Mouse (Mus musculus): ENCODE results near the gene Slc45a1. TPM values are rescaled to one million over a fixed set of nuclear protein-coding genes. Genes with fewer than 3 reads are reported as not detected.

The Slc45a1 gene
- 0.28 and 0.30 TPM in 2 replicates for polyA plus RNA-seq (2015; fragmentation: Nextera tagmentation; extraction: Ambion mirVana)

DNA sequence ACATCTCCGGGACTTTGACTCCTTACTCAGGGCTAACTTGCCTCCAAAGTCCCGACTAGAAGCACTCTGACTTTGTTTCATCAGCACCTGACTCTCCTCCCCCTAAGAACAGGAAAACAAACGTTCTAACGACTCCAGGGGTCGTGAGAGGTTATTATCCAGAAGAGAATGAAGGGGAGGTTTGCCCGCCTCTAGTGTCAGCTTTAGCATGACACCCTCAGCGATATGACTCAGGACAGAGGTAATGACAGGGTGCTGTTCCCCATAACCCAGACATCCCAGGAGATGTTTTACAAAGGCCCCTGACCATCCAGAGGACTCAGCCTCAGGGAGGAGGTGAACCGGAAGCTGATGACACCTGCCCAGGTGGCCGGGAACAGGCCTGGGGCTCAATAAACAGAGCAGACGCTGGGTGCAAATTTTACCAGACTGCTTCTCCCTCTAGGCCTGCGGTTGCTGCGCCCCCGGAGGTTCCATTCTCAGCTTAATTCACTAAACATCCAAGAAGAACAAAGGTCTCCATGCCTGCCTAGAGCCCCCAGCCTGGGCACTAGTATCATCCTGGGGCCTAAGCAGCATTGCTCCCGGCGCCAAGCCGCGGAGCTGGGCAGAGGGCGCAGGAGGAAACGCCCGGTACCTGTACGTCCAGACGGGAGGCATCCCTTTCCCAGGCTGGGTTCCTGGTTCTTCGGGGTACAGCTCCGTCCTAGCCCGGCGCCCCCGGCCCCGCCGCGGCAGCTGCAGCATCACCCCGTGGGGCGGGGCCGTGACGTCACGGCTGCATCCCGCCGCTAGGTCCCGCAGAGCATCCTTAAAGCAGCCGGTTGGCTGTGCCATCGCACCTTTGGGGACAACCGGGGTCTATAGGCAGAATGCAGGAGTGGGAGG, at the start of gene Slc45a1:
TSS of gene Slc45a1 (minus strand) at position 785 of the 888 bp plus-strand sequence.
- 7% methylated on average over 41 of the region's 41 CpGs for WGBS
- peak within 1 kb of the TSS; percentile 33 for H3K4me3 ChIP-seq (replicated peaks)

GRCm38 (mm10) chr4:150700849-150701248, 48.9 kb upstream of the Slc45a1 start:
- no peak overlapping the region for H3K4me3 ChIP-seq (replicated peaks)
- no peaks in the 10 kb centered on the region for H3K27me3 ChIP-seq
- H3K9ac ChIP-seq: no peak overlapping the region
- no peak for ATAC-seq (replicated peaks; ENCODE audit: low FRiP score)
- H3K36me3 ChIP-seq: no peaks in the 10 kb centered on the region
- no peaks in the 10 kb centered on the region for H3K4me1 ChIP-seq
- H3K27ac ChIP-seq: no peak overlapping the region
- H3K4me2 ChIP-seq: no peak overlapping the region
- 96% methylated on average over 9 of the region's 9 CpGs for WGBS
- no peaks in the 10 kb centered on the region for H3K9me3 ChIP-seq (replicated peaks)

More for the DNA sequence above, at the start of gene Slc45a1:
- peaks cover 36% of the 10 kb centered on the region for H3K27me3 ChIP-seq
- no peak within 1 kb of the TSS for H3K27ac ChIP-seq
- peaks cover 2% of the 10 kb centered on the region; the same call in 1 of the 2 replicates for H3K9me3 ChIP-seq (replicated peaks)
- peak within 1 kb of the TSS; percentile 57 for H3K4me2 ChIP-seq
- no peak within 1 kb of the TSS for H3K9ac ChIP-seq
- H3K4me1 ChIP-seq: peaks cover 10% of the 10 kb centered on the region
- ATAC-seq (replicated peaks; ENCODE audit: low FRiP score): no peak
- no peaks in the 10 kb centered on the region for H3K36me3 ChIP-seq

- no peak overlapping the region for H3K4me3 ChIP-seq (replicated peaks)
- H3K9me3 ChIP-seq (replicated peaks): no peaks in the 10 kb centered on the region
- H3K27ac ChIP-seq: no peak overlapping the region
- H3K9ac ChIP-seq: no peak overlapping the region
- H3K4me1 ChIP-seq: peaks cover 12% of the 10 kb centered on the region; the same call in 1 of the 2 replicates
- H3K36me3 ChIP-seq: no peaks in the 10 kb centered on the region
- H3K27me3 ChIP-seq: no peaks in the 10 kb centered on the region
- no peak overlapping the region for H3K4me2 ChIP-seq
- ATAC-seq (replicated peaks; ENCODE audit: low FRiP score): no peak
- WGBS: 47% methylated on average over 10 of the region's 10 CpGs
Measured at GRCm38 (mm10) chr4:150694434-150695108, 42.6 kb upstream of the Slc45a1 start.

DNA sequence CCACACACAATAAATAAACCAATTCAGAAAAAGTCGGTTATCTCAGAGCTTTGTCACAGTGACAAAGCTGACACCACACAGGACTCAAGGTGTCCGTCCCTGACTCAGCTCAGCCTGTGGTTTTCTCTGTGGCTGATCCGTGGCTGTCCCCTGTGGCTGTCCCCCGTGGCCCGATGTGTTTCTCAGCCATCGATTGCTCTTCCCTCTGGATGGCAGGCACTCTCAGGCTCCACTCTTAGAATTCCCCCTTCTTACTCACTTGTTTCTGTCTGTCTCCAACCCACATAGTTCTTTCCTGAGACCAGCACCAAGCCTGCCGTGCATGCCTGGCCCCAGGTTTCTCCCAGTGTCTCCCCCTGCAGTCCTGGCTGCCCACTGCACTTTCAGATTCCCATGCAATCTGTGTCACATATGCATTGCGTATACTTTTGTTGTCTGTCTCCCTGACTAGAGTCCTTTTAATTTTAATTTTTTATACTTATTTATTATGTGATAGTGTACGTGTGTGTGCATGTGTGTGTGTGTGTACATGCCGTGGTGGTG, 41.0 kb upstream of the Slc45a1 start:
- H3K27me3 ChIP-seq: no peaks in the 10 kb centered on the region
- H3K9me3 ChIP-seq (replicated peaks): no peaks in the 10 kb centered on the region
- H3K9ac ChIP-seq: no peak overlapping the region
- no peak overlapping the region for H3K4me3 ChIP-seq (replicated peaks)
- no peaks in the 10 kb centered on the region for H3K36me3 ChIP-seq
- whole genome bisulfite sequencing: 81% methylated on average over 10 of the region's 10 CpGs
- H3K27ac ChIP-seq: no peak overlapping the region
- no peak for ATAC-seq (replicated peaks; ENCODE audit: low FRiP score)
- no peak overlapping the region for H3K4me2 ChIP-seq
- peaks cover 12% of the 10 kb centered on the region; the same call in 1 of the 2 replicates for H3K4me1 ChIP-seq

GRCm38 (mm10) chr4:150690759-150691158, 38.8 kb upstream of the Slc45a1 start:
- 76% methylated on average over 3 of the region's 3 CpGs for WGBS
- no peak for ATAC-seq (replicated peaks; ENCODE audit: low FRiP score)
- no peak overlapping the region for H3K4me3 ChIP-seq (replicated peaks)

GRCm38 (mm10) chr4:150689553-150689952, 37.6 kb upstream of the Slc45a1 start:
- Histone ChIP-seq H3K9ac (no peak overlapping the region), H3K9me3 (replicated peaks) (no peaks in the 10 kb centered on the region), H3K27me3 (no peaks in the 10 kb centered on the region), H3K4me3 (replicated peaks) (no peak overlapping the region), H3K4me2 (no peak overlapping the region), H3K36me3 (no peaks in the 10 kb centered on the region), H3K27ac (no peak overlapping the region), H3K4me1 (peaks cover 30% of the 10 kb centered on the region)
- ATAC-seq (replicated peaks; ENCODE audit: low FRiP score): no peak
- 93% methylated on average over 10 of the region's 10 CpGs for WGBS

More at GRCm38 (mm10) chr4:150690759-150691158, 38.8 kb upstream of the Slc45a1 start:
- no peak overlapping the region for H3K27ac ChIP-seq
- H3K9ac ChIP-seq: no peak overlapping the region
- no peaks in the 10 kb centered on the region for H3K9me3 ChIP-seq (replicated peaks)
- no peaks in the 10 kb centered on the region for H3K36me3 ChIP-seq
- peaks cover 22% of the 10 kb centered on the region for H3K4me1 ChIP-seq
- H3K4me2 ChIP-seq: no peak overlapping the region
- no peaks in the 10 kb centered on the region for H3K27me3 ChIP-seq

GRCm38 (mm10) chr4:150687126-150687753, 35.3 kb upstream of the Slc45a1 start:
- Histone ChIP-seq H3K9me3 (replicated peaks) (no peaks in the 10 kb centered on the region), H3K4me1 (peaks cover 28% of the 10 kb centered on the region), H3K4me2 (no peak overlapping the region), H3K4me3 (replicated peaks) (no peak overlapping the region), H3K27me3 (no peaks in the 10 kb centered on the region), H3K27ac (no peak overlapping the region), H3K9ac (no peak overlapping the region), H3K36me3 (no peaks in the 10 kb centered on the region)
- ATAC-seq (replicated peaks; ENCODE audit: low FRiP score): no peak
- WGBS: 60% methylated on average over 10 of the region's 10 CpGs

- no peak for ATAC-seq (replicated peaks; ENCODE audit: low FRiP score)
- Histone ChIP-seq H3K9ac (no peak overlapping the region), H3K36me3 (no peaks in the 10 kb centered on the region), H3K4me1 (peaks cover 26% of the 10 kb centered on the region), H3K4me3 (replicated peaks) (no peak overlapping the region), H3K9me3 (replicated peaks) (no peaks in the 10 kb centered on the region), H3K27ac (no peak overlapping the region), H3K4me2 (no peak overlapping the region), H3K27me3 (no peaks in the 10 kb centered on the region)
Measured at GRCm38 (mm10) chr4:150686538-150686937, 34.6 kb upstream of the Slc45a1 start.

DNA sequence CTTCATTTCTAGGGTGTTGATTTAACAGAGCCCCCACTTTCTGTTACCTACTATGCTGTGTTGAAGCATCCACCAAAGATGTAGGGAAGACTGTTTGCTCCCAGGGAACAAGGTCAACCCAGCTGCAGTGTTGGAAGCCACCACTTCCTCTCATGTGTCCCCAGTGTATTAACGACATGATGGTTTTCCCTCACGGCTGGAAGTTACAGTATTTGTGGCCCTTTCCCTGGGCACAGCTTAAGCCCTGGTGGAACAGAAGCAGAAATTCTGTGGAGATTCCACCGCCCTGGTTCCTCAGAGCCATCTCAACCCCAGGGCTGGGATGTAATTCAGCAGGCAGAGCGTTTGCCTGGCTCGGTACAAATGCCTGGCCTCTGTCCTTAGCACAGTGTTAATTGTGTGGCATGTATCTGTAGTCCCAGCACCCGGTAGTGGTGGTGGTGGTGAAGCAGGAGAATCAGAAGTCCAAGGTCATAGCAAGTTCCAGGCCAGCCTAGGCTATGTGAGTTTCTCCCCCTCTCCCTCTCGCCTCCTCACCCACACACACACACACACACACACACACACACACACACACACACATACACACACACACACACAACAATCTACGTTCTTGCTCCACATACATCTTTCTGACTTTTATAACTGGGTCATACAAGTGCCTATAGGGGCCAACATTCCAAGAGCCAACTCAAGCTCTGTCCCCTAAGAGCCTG, 34.0 kb upstream of the Slc45a1 start:
- no peak overlapping the region for H3K4me3 ChIP-seq (replicated peaks)
- 0 out of 2 replicates have a peak overlapping the region, but pooled peaks have one; percentile 18 for H3K27ac ChIP-seq
- no peak overlapping the region for H3K4me2 ChIP-seq
- H3K9me3 ChIP-seq (replicated peaks): no peaks in the 10 kb centered on the region
- H3K4me1 ChIP-seq: peaks cover 20% of the 10 kb centered on the region
- H3K36me3 ChIP-seq: no peaks in the 10 kb centered on the region
- WGBS: 59% methylated on average over 8 of the region's 8 CpGs
- no peak overlapping the region for H3K9ac ChIP-seq
- no peak for ATAC-seq (replicated peaks; ENCODE audit: low FRiP score)
- no peaks in the 10 kb centered on the region for H3K27me3 ChIP-seq

- H3K4me3 ChIP-seq (replicated peaks): no peak overlapping the region
- no peaks in the 10 kb centered on the region for H3K36me3 ChIP-seq
- H3K4me2 ChIP-seq: peak overlapping the region; percentile 8; the same call in 1 of the 2 replicates
- no peak overlapping the region for H3K9ac ChIP-seq
- H3K27ac ChIP-seq: 0 out of 2 replicates have a peak overlapping the region, but pooled peaks have one; percentile 18
- ATAC-seq (replicated peaks; ENCODE audit: low FRiP score): no peak
- H3K9me3 ChIP-seq (replicated peaks): no peaks in the 10 kb centered on the region
- peaks cover 20% of the 10 kb centered on the region for H3K4me1 ChIP-seq
- H3K27me3 ChIP-seq: no peaks in the 10 kb centered on the region
- 35% methylated on average over 15 of the region's 15 CpGs for WGBS
Measured at GRCm38 (mm10) chr4:150685043-150685777, 33.2 kb upstream of the Slc45a1 start.

GRCm38 (mm10) chr4:150680373-150680772, 28.4 kb upstream of the Slc45a1 start:
- H3K36me3 ChIP-seq: no peaks in the 10 kb centered on the region
- no peak for ATAC-seq (replicated peaks; ENCODE audit: low FRiP score)
- H3K4me3 ChIP-seq (replicated peaks): no peak overlapping the region
- H3K27ac ChIP-seq: no peak overlapping the region
- no peaks in the 10 kb centered on the region for H3K27me3 ChIP-seq
- H3K9me3 ChIP-seq (replicated peaks): no peaks in the 10 kb centered on the region
- WGBS: 58% methylated on average over 5 of the region's 5 CpGs
- H3K4me1 ChIP-seq: peaks cover 36% of the 10 kb centered on the region
- H3K4me2 ChIP-seq: no peak overlapping the region
- no peak overlapping the region for H3K9ac ChIP-seq

All from kidney, embryonic 15.5 days (tissue).